Mouse (Mus musculus): ENCODE measurements around the gene Spg20.

- TF ChIP-seq POLR2A (IDR thresholded peaks at IDR 0.05; ENCODE audit: low read depth, low read length) (no peak), CTCF (IDR thresholded peaks at IDR 0.05; ENCODE audit: extremely low read depth, insufficient read length, insufficient replicate concordance, low read depth, low read length) (no peak)
Measured at GRCm38 (mm10) chr3:55079619-55080018, 32.3 kb upstream of the Spg20 start.

All from small intestine, adult 2 months (tissue).